In genomic region chr13:90958894-90959293, GRCm38 (mm10) we compare ENCODE assay signal across 24 mouse cellular contexts. TPM values are rescaled to one million over a fixed set of nuclear protein-coding genes. Genes with fewer than 3 reads are reported as not detected.
A peak's percentile ranks its signal among the peaks of the same experiment; 100 is the strongest.
DNase-seq lines count a peak whose midpoint lies in the region; ATAC-seq and TF ChIP-seq lines count a peak whose summit lies in the region.
"Had no signal": no experiment of that assay in that cellular context is flagged by ENCODE, and none has a peak within 500 bp of the region (broad histone marks: within the 10 kb centered on the region; RNA-seq: fewer than 3 reads in every experiment).

No protein-coding gene starts in this region.

- DNase-seq in forebrain, embryonic 11.5 days (ENCODE audit: low spot score), result no peak
- DNase-seq in hindbrain, embryonic 10.5 days (ENCODE audit: low spot score), result no peak
- DNase-seq in midbrain, postnatal 0 days (ENCODE audit: low spot score), result peak; percentile 44
- no peak for DNase-seq in thymus, postnatal 4 days
- no peak for DNase-seq in liver, postnatal 0 days
- DNase-seq: adrenal gland, postnatal 14 days; cerebellum, adult 18-20 months; gastrocnemius, postnatal 25 days; kidney, adult 18-20 months; kidney, postnatal 4 days; lung, embryonic 14.5 days; lung, postnatal 36 days; right cerebral cortex, adult 18-20 months had no signal

- 0 out of 2 replicates have a peak, but pooled peaks have one; percentile 34 for ATAC-seq in forebrain, embryonic 12.5 days (ENCODE audit: low FRiP score)
- no peak for ATAC-seq in forebrain, embryonic 11.5 days (replicated peaks; ENCODE audit: low FRiP score)
- ATAC-seq in hindbrain, embryonic 15.5 days (ENCODE audit: low FRiP score, low read depth), result no peak
- peak; percentile 78 for ATAC-seq in hindbrain, embryonic 16.5 days
- ATAC-seq in midbrain, postnatal 0 days (ENCODE audit: low FRiP score), result no peak
- no peak for ATAC-seq in liver, postnatal 0 days
- ATAC-seq: CD4-positive, CD25-positive, alpha-beta regulatory T cell, adult 4 months had no signal

- no peak for TF ChIP-seq CTCF in midbrain, postnatal 0 days (IDR thresholded peaks at IDR 0.05)
- TF ChIP-seq CTCF in liver, postnatal 0 days (IDR thresholded peaks at IDR 0.05; ENCODE audit: low read depth), result no peak

- peaks cover 20% of the 10 kb centered on the region for H3K4me1 ChIP-seq in forebrain, embryonic 12.5 days
- H3K4me1 ChIP-seq in forebrain, embryonic 11.5 days (replicated peaks; ENCODE audit: control insufficient read depth, insufficient read depth, low read length), result no peaks in the 10 kb centered on the region; the same call in 1 of the 2 replicates
- H3K4me1 ChIP-seq in hindbrain, embryonic 15.5 days (replicated peaks), result 0 out of 2 replicates have a peak, but pooled peaks cover 4% of the 10 kb centered on the region
- H3K4me1 ChIP-seq in hindbrain, embryonic 10.5 days (replicated peaks), result no peaks in the 10 kb centered on the region; the same call in 1 of the 2 replicates
- no peaks in the 10 kb centered on the region for H3K4me1 ChIP-seq in hindbrain, embryonic 16.5 days (ENCODE audit: control insufficient read depth, insufficient read depth, low read depth, low read length)
- H3K4me1 ChIP-seq in midbrain, postnatal 0 days (ENCODE audit: insufficient read depth, low read length), result no peaks in the 10 kb centered on the region
- no peaks in the 10 kb centered on the region for H3K4me1 ChIP-seq in liver, postnatal 0 days (ENCODE audit: insufficient read depth)

- no peak for TF ChIP-seq EP300 in liver, postnatal 0 days (IDR thresholded peaks at IDR 0.05; ENCODE audit: low read depth)

- H3K36me3 ChIP-seq in forebrain, embryonic 12.5 days (replicated peaks), result no peaks in the 10 kb centered on the region
- H3K36me3 ChIP-seq in forebrain, embryonic 11.5 days (ENCODE audit: control insufficient read depth, insufficient read depth, low read length), result no peaks in the 10 kb centered on the region
- no peaks in the 10 kb centered on the region for H3K36me3 ChIP-seq in hindbrain, embryonic 15.5 days
- no peaks in the 10 kb centered on the region for H3K36me3 ChIP-seq in hindbrain, embryonic 10.5 days
- no peaks in the 10 kb centered on the region for H3K36me3 ChIP-seq in hindbrain, embryonic 16.5 days (ENCODE audit: control insufficient read depth, insufficient read depth, low read length)
- H3K36me3 ChIP-seq in midbrain, postnatal 0 days (ENCODE audit: insufficient read depth, low read length), result no peaks in the 10 kb centered on the region
- H3K36me3 ChIP-seq in liver, postnatal 0 days (replicated peaks; ENCODE audit: insufficient read depth, low read length), result no peaks in the 10 kb centered on the region

- H3K9ac ChIP-seq in forebrain, embryonic 12.5 days, result no peak overlapping the region
- no peak overlapping the region for H3K9ac ChIP-seq in forebrain, embryonic 11.5 days (ENCODE audit: low read length)
- H3K9ac ChIP-seq in hindbrain, embryonic 15.5 days, result no peak overlapping the region
- H3K9ac ChIP-seq in hindbrain, embryonic 16.5 days (ENCODE audit: low read depth, low read length), result no peak overlapping the region
- H3K9ac ChIP-seq in midbrain, postnatal 0 days (replicated peaks; ENCODE audit: low read length, poor library complexity, severe bottlenecking), result no peak overlapping the region
- H3K9ac ChIP-seq in liver, postnatal 0 days (replicated peaks), result no peak overlapping the region
- H3K9ac ChIP-seq: lung, embryonic 14.5 days had no signal

- H3K27me3 ChIP-seq in forebrain, embryonic 12.5 days, result no peaks in the 10 kb centered on the region
- H3K27me3 ChIP-seq in forebrain, embryonic 11.5 days (ENCODE audit: control insufficient read depth, insufficient read depth, low read length), result no peaks in the 10 kb centered on the region
- no peaks in the 10 kb centered on the region for H3K27me3 ChIP-seq in hindbrain, embryonic 15.5 days
- H3K27me3 ChIP-seq in hindbrain, embryonic 10.5 days (ENCODE audit: insufficient read depth, poor library complexity, severe bottlenecking), result no peaks in the 10 kb centered on the region
- H3K27me3 ChIP-seq in hindbrain, embryonic 16.5 days (replicated peaks; ENCODE audit: control insufficient read depth, insufficient read depth, low read length), result no peaks in the 10 kb centered on the region
- no peaks in the 10 kb centered on the region for H3K27me3 ChIP-seq in midbrain, postnatal 0 days (ENCODE audit: insufficient read depth, low read length)
- no peaks in the 10 kb centered on the region for H3K27me3 ChIP-seq in liver, postnatal 0 days (ENCODE audit: insufficient read depth, low read length)

- H3K4me2 ChIP-seq in forebrain, embryonic 12.5 days, result no peak overlapping the region
- H3K4me2 ChIP-seq in forebrain, embryonic 11.5 days (ENCODE audit: low read depth, low read length, severe bottlenecking), result no peak overlapping the region
- H3K4me2 ChIP-seq in hindbrain, embryonic 15.5 days, result no peak overlapping the region
- no peak overlapping the region for H3K4me2 ChIP-seq in hindbrain, embryonic 16.5 days (ENCODE audit: low read length)
- H3K4me2 ChIP-seq in midbrain, postnatal 0 days (ENCODE audit: low read depth, low read length, poor library complexity, severe bottlenecking), result no peak overlapping the region
- H3K4me2 ChIP-seq in liver, postnatal 0 days (ENCODE audit: low read depth, low read length), result no peak overlapping the region
- H3K4me2 ChIP-seq: liver, embryonic 11.5 days; lung, embryonic 14.5 days had no signal

- H3K4me3 ChIP-seq in forebrain, embryonic 12.5 days (replicated peaks), result no peak overlapping the region
- H3K4me3 ChIP-seq in forebrain, embryonic 11.5 days (ENCODE audit: low read depth, low read length), result no peak overlapping the region
- no peak overlapping the region for H3K4me3 ChIP-seq in hindbrain, embryonic 15.5 days
- H3K4me3 ChIP-seq in hindbrain, embryonic 10.5 days, result no peak overlapping the region
- no peak overlapping the region for H3K4me3 ChIP-seq in hindbrain, embryonic 16.5 days (ENCODE audit: low read length)
- H3K4me3 ChIP-seq in midbrain, postnatal 0 days (ENCODE audit: low read depth, low read length), result no peak overlapping the region
- no peak overlapping the region for H3K4me3 ChIP-seq in liver, postnatal 0 days (ENCODE audit: low read depth, low read length)
- H3K4me3 ChIP-seq: erythroblast, embryonic 14.5 days had no signal

- H3K27ac ChIP-seq in forebrain, embryonic 12.5 days, result no peak overlapping the region
- H3K27ac ChIP-seq in forebrain, embryonic 11.5 days (ENCODE audit: low read depth, low read length), result no peak overlapping the region
- H3K27ac ChIP-seq in hindbrain, embryonic 15.5 days (replicated peaks), result 0 out of 2 replicates have a peak overlapping the region, but pooled peaks have one; percentile 1
- no peak overlapping the region for H3K27ac ChIP-seq in hindbrain, embryonic 10.5 days
- H3K27ac ChIP-seq in hindbrain, embryonic 16.5 days (ENCODE audit: low read depth, low read length), result no peak overlapping the region
- no peak overlapping the region for H3K27ac ChIP-seq in midbrain, postnatal 0 days (ENCODE audit: low read depth, low read length)
- no peak overlapping the region for H3K27ac ChIP-seq in liver, postnatal 0 days (ENCODE audit: low read depth)
- H3K27ac ChIP-seq: stomach, postnatal 0 days had no signal

- WGBS in forebrain, embryonic 12.5 days, result 26% methylated on average over 2 of the region's 2 CpGs
- WGBS in forebrain, embryonic 11.5 days, result 36% methylated on average over 2 of the region's 2 CpGs
- 25% methylated on average over 2 of the region's 2 CpGs for WGBS in hindbrain, embryonic 15.5 days
- 52% methylated on average over 2 of the region's 2 CpGs for WGBS in hindbrain, embryonic 10.5 days
- WGBS in hindbrain, embryonic 16.5 days, result 23% methylated on average over 2 of the region's 2 CpGs
- WGBS in midbrain, postnatal 0 days, result 21% methylated on average over 2 of the region's 2 CpGs
- WGBS in liver, postnatal 0 days (ENCODE audit: insufficient replicate concordance), result 70% methylated on average over 2 of the region's 2 CpGs

- no peaks in the 10 kb centered on the region for H3K9me3 ChIP-seq in forebrain, embryonic 12.5 days
- H3K9me3 ChIP-seq in forebrain, embryonic 11.5 days (ENCODE audit: control insufficient read depth, low read length), result no peaks in the 10 kb centered on the region
- H3K9me3 ChIP-seq in hindbrain, embryonic 15.5 days, result peaks cover 6% of the 10 kb centered on the region; the same call in 1 of the 2 replicates
- H3K9me3 ChIP-seq in hindbrain, embryonic 10.5 days, result no peaks in the 10 kb centered on the region
- no peaks in the 10 kb centered on the region for H3K9me3 ChIP-seq in hindbrain, embryonic 16.5 days (ENCODE audit: control insufficient read depth, low read length)
- no peaks in the 10 kb centered on the region for H3K9me3 ChIP-seq in midbrain, postnatal 0 days (ENCODE audit: low read length)
- no peaks in the 10 kb centered on the region; the same call in 1 of the 2 replicates for H3K9me3 ChIP-seq in liver, postnatal 0 days (ENCODE audit: low read length)

RNA-seq across cellular contexts. Expression of gene Rps23, which starts 36.1 kb away (rescaled TPM):
- polyA plus RNA-seq in forebrain, embryonic 12.5 days (2016; fragmentation: Nextera tagmentation; extraction: Ambion mirVana), result 198 and 203 TPM in 2 replicates
- polyA plus RNA-seq in forebrain, embryonic 11.5 days (2014; fragmentation: Nextera tagmentation; extraction: Ambion mirVana), result 184 and 225 TPM in 2 replicates
- 93.4 and 120 TPM in 2 replicates for polyA plus RNA-seq in hindbrain, embryonic 15.5 days (2015; fragmentation: Nextera tagmentation; extraction: Ambion mirVana)
- polyA plus RNA-seq in hindbrain, embryonic 10.5 days (2016; fragmentation: Nextera tagmentation; extraction: Ambion mirVana), result 172 and 194 TPM in 2 replicates
- polyA plus RNA-seq in hindbrain, embryonic 16.5 days (2015; fragmentation: Nextera tagmentation; extraction: Ambion mirVana), result 78.4 and 85.6 TPM in 2 replicates
- 183 and 260 TPM in 2 replicates for total RNA-seq in midbrain, postnatal 0 days (2014; rRNA removed)
- polyA plus RNA-seq in midbrain, postnatal 0 days (2015; fragmentation: Nextera tagmentation; extraction: Ambion mirVana), result 111 and 140 TPM in 2 replicates
- polyA plus RNA-seq in liver, postnatal 0 days (2015; fragmentation: Nextera tagmentation; extraction: Ambion mirVana), result 176 and 192 TPM in 2 replicates

RNA-seq across cellular contexts. Expression of gene Atp6ap1l, which starts 53.7 kb away (rescaled TPM):
- polyA plus RNA-seq in forebrain, embryonic 12.5 days (2016; fragmentation: Nextera tagmentation; extraction: Ambion mirVana), result 0.87 and 1.2 TPM in 2 replicates
- polyA plus RNA-seq in forebrain, embryonic 11.5 days (2014; fragmentation: Nextera tagmentation; extraction: Ambion mirVana), result 0.45 and 1.3 TPM in 2 replicates
- polyA plus RNA-seq in hindbrain, embryonic 15.5 days (2015; fragmentation: Nextera tagmentation; extraction: Ambion mirVana), result 1.2 and 1.5 TPM in 2 replicates
- 0.29 and 0.39 TPM in 2 replicates for polyA plus RNA-seq in hindbrain, embryonic 10.5 days (2016; fragmentation: Nextera tagmentation; extraction: Ambion mirVana)
- 0.21 and 0.59 TPM in 2 replicates for polyA plus RNA-seq in hindbrain, embryonic 16.5 days (2015; fragmentation: Nextera tagmentation; extraction: Ambion mirVana)
- 0.38 and 0.90 TPM in 2 replicates for total RNA-seq in midbrain, postnatal 0 days (2014; rRNA removed)
- 0.72 and 0.76 TPM in 2 replicates for polyA plus RNA-seq in midbrain, postnatal 0 days (2015; fragmentation: Nextera tagmentation; extraction: Ambion mirVana)
- polyA plus RNA-seq in liver, postnatal 0 days (2015; fragmentation: Nextera tagmentation; extraction: Ambion mirVana), result 0.14 TPM in 1 of 2 replicates, not detected in the other
- total RNA-seq: adrenal gland, postnatal 14 days; common myeloid progenitor, adult 5-6 weeks; gastrocnemius, postnatal 25 days; hematopoietic stem cell, adult 5-6 weeks; megakaryocyte-erythroid progenitor cell, adult 5-6 weeks; neutrophil, adult 5-6 weeks had no signal
- polyA plus RNA-seq: erythroblast, embryonic 14.5 days; liver, embryonic 11.5 days; lung, embryonic 14.5 days had no signal

Comparison
In these comparisons a context has a peak if more than half of its experiments do, and no peak if none do; other contexts are left out.
1. ATAC-seq: peak in forebrain, embryonic 12.5 days (single experiment) and hindbrain, embryonic 16.5 days (single experiment); none in forebrain, embryonic 11.5 days (single experiment), hindbrain, embryonic 15.5 days (single experiment), midbrain, postnatal 0 days (single experiment) and liver, postnatal 0 days (single experiment).